Mouse (Mus musculus) forebrain, embryonic 14.5 days (tissue): ENCODE measurements around the gene Ercc6. TPM values are rescaled to one million over a fixed set of nuclear protein-coding genes. Genes with fewer than 3 reads are reported as not detected.

Source experiments
- ATAC-seq: fragments of 200-750 bp; cut with Nextera tagmentation; 2 replicates; pipeline ENCODE4 v1.8.0; 2017; ENCODE audit warnings: mild to moderate bottlenecking, moderate library complexity
- DNase-seq: peaks from one replicate; pipeline ENCODE4 v3.0.0-alpha.2; 2015; ENCODE audit warnings: low spot score
- H3K27ac ChIP-seq: fragments of 300-500 bp; sonication (generic); 2 replicates; pipeline ENCODE4 v1.5.1; 2014; ENCODE audit warnings: low read depth, mild to moderate bottlenecking, control low read depth, low read length, moderate library complexity
- H3K27me3 ChIP-seq: fragments of 300-500 bp; sonication (generic); replicated peaks from 2 replicates; pipeline ENCODE4 v1.6.1; 2014; ENCODE audit warnings: low read length, control low read depth, mixed read lengths; ENCODE audit not compliant: control insufficient read depth, insufficient read depth
- H3K36me3 ChIP-seq: fragments of 300-500 bp; sonication (generic); 2 replicates; pipeline ENCODE4 v1.6.1; 2014; ENCODE audit warnings: low read length, control low read depth; ENCODE audit not compliant: control insufficient read depth, insufficient read depth
- H3K4me1 ChIP-seq: fragments of 300-500 bp; sonication (generic); 2 replicates; pipeline ENCODE4 v1.6.1; 2014; ENCODE audit warnings: antibody characterized with exemption, low read length, control low read depth; ENCODE audit not compliant: control insufficient read depth, insufficient read depth
- H3K4me2 ChIP-seq: fragments of 300-500 bp; sonication (generic); 2 replicates; pipeline ENCODE4 v1.6.1; 2014; ENCODE audit warnings: mild to moderate bottlenecking, control low read depth, low read length
- H3K4me3 ChIP-seq: fragments of 300-500 bp; sonication (generic); 2 replicates; pipeline ENCODE4 v1.5.1; 2014; ENCODE audit warnings: low read depth, low read length, control low read depth
- H3K9ac ChIP-seq: fragments of 300-500 bp; sonication (generic); 2 replicates; pipeline ENCODE4 v1.6.1; 2014; ENCODE audit warnings: mild to moderate bottlenecking, low read length, control low read depth, moderate library complexity
- H3K9me3 ChIP-seq: fragments of 300-500 bp; sonication (generic); replicated peaks from 2 replicates; pipeline ENCODE4 v1.6.1; 2016; ENCODE audit warnings: low read length, control low read depth, mixed read lengths; ENCODE audit not compliant: control insufficient read depth
- WGBS: fragments of 180-500 bp; shearing (Covaris S2); extraction: QIAGEN DNeasy Blood & Tissue Kit; methylation state at CpG from one replicate; pipeline ENCODE4 v1.1.7; 2014; 5-methylcytosine and 5-hydroxymethylcytosine counted together
- polyA plus RNA-seq: library from polyadenylated mRNA; unstranded; fragments of >200 nt; fragmentation: Nextera tagmentation; extraction: Ambion mirVana; gene quantifications from 2 replicates; pipeline ENCODE4 v1.2.1, GENCODE M21; 2014

The Ercc6 gene
- polyA plus RNA-seq, 1 experiment from 2014 or later = 14.8 TPM

GRCm38 (mm10) chr14:32628584-32628983, 115.3 kb downstream of the Ercc6 start:
- Histone ChIP-seq H3K4me3 (no peak overlapping the region), H3K36me3 (no peaks in the 10 kb centered on the region), H3K9ac (no peak overlapping the region), H3K9me3 (no peaks in the 10 kb centered on the region), H3K4me2 (no peak overlapping the region), H3K27ac (no peak overlapping the region), H3K27me3 (no peaks in the 10 kb centered on the region), H3K4me1 (no peaks in the 10 kb centered on the region)
- no peak for DNase-seq
- 55% methylated on average over 10 of the region's 10 CpGs for WGBS
- no peak for ATAC-seq

Other genes starting within 250 kb of the Ercc6 start
- 17.5 and 19.8 TPM in 2 replicates for gene Ogdhl, start 191.5 kb upstream of the Ercc6 start, polyA plus RNA-seq
- 0.84 and 1.1 TPM in 2 replicates for gene 1700024G13Rik, start 125.1 kb upstream of the Ercc6 start, polyA plus RNA-seq
- gene Slc18a3, start 48.7 kb upstream of the Ercc6 start, polyA plus RNA-seq = 0.84 and 1.3 TPM in 2 replicates
- not detected in 2 replicates for gene Chat, start 47.5 kb upstream of the Ercc6 start, polyA plus RNA-seq
- 0.19 TPM in 1 of 2 replicates, not detected in the other for gene Prrxl1, start 85.9 kb downstream of the Ercc6 start, polyA plus RNA-seq
- not detected in 2 replicates for gene 3425401B19Rik, start 171.8 kb downstream of the Ercc6 start, polyA plus RNA-seq